Mouse (Mus musculus) lung, adult 2 months (tissue): ENCODE measurements around the gene Zfp81. TPM values are rescaled to one million over a fixed set of nuclear protein-coding genes. Genes with fewer than 3 reads are reported as not detected.
"Not testable (repeated sequence)": the region's sequence is repeated elsewhere in the genome, so short reads cannot be mapped to it uniquely, and the experiment has no call there.

ENCODE experiments used
- DNase-seq: peaks from one replicate; pipeline ENCODE4 v3.0.0; 2022
- H3K4me1 ChIP-seq: fragments of 200-500 bp; 2 replicates; pipeline ENCODE4 v1.6.1; 2011; ENCODE audit warnings: low read length; ENCODE audit not compliant: control insufficient read depth, insufficient read depth
- H3K4me3 ChIP-seq: fragments of 200-500 bp; replicated peaks from 2 replicates; pipeline ENCODE3; 2011; ENCODE audit warnings: low read depth, mild to moderate bottlenecking, control low read depth, low read length; ENCODE audit errors: extremely low read depth
- CTCF ChIP-seq: fragments of 200-500 bp; IDR thresholded peaks from 2 replicates; pipeline ENCODE4 v1.5.1; 2011; ENCODE audit warnings: mild to moderate bottlenecking, low read length, control low read depth; ENCODE audit not compliant: insufficient read depth
- POLR2A ChIP-seq: fragments of 200-500 bp; IDR thresholded peaks from 2 replicates; pipeline ENCODE4 v1.6.1; 2011; ENCODE audit warnings: low read depth, mild to moderate bottlenecking, control low read depth, low read length, borderline replicate concordance; ENCODE audit errors: extremely low read depth
- WGBS: fragments of 180-500 bp; shearing (Covaris S2); methylation state at CpG from one replicate; pipeline ENCODE4 v1.1.7; 2018; 5-methylcytosine and 5-hydroxymethylcytosine counted together
- polyA plus RNA-seq: library from polyadenylated mRNA; depleted of rRNA; stranded (reverse); fragments of >200 nt; gene quantifications from 2 replicates; pipeline ENCODE4 v1.2.3, GENCODE M21; 2012; rRNA removed

Zfp81 gene
- 0.58 and 0.98 TPM in 2 replicates for polyA plus RNA-seq

GRCm38 (mm10) chr17:33358411-33359384 is at the start of gene Zfp81:
Zfp81 (minus strand) TSS chr17:33358878.
- no peaks in the 10 kb centered on the region for H3K4me1 ChIP-seq
- TF ChIP-seq POLR2A (peak; percentile 77; the same call in 1 of the 2 replicates), CTCF (no peak)
- peak within 1 kb of the TSS; percentile 100 for H3K4me3 ChIP-seq
- 4% methylated on average over 47 of the region's 47 CpGs for WGBS
- peak; percentile 78 for DNase-seq

DNA sequence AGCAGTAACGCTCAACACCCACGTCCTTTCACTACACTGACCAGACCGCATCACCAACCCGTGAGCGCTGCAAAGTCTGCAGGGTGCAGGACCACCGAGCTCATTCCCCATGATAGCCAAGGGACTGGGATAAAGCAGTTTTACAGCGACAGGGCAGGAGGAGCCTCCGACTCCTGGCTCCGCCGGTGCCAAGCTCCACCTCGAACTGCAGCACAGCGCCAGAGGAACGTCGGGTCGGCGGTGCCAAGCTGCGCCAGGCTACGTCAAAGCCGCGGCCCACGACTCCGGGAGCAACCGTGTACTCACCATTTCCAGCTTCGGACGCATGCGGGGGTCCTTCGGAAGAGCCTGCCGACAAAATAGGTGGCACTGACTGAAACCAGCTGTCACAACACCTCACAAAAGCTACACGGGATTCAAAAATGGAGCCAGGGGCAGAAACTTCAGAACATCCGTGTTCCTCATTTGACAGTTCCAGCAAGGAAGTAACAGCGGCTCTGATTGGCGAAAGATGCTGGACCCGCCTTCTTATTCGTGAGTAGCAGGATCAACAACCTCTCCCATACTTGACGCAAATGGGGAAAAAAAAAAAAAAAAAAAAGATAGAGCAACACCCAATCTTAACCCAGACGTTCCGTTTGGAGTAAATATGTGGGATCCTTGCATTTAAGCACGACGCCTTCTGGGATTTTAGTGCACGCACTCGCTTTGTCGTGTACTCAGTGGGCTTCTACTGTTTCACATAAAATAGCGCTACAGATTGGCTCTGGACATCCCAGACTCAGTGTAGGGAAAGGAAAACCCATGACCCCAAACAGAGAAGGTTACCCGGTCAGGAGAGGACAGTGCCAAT is 35.7 kb upstream of the Zfp81 start, which contains the start of gene Zfp101:
Gene Zfp101, minus strand, starts transcription at position 460 of the 853 bp plus-strand sequence.
- WGBS = under 1% methylated on average over 44 of the region's 44 CpGs
- Histone ChIP-seq H3K4me1 (no peaks in the 10 kb centered on the region), H3K4me3 (peak within 1 kb of the TSS; percentile 93)
- DNase-seq = peak; percentile 85
- TF ChIP-seq POLR2A = no peak
- TF ChIP-seq CTCF = no peak

GRCm38 (mm10) chr17:33392271-33392670 is 33.6 kb upstream of the Zfp81 start:
- DNase-seq = no peak
- H3K4me1 ChIP-seq = no peaks in the 10 kb centered on the region
- no peak overlapping the region for H3K4me3 ChIP-seq
- TF ChIP-seq POLR2A (no peak), CTCF (no peak)
- WGBS = 95% methylated on average over 5 of the region's 5 CpGs

- Histone ChIP-seq H3K4me1 (no peaks in the 10 kb centered on the region), H3K4me3 (no peak overlapping the region)
- no peak for TF ChIP-seq CTCF
- no peak for TF ChIP-seq POLR2A
- no peak for DNase-seq
Measured at GRCm38 (mm10) chr17:33385705-33386104, 27.0 kb upstream of the Zfp81 start.

GRCm38 (mm10) chr17:33372795-33373194 is 14.1 kb upstream of the Zfp81 start:
- H3K4me3 ChIP-seq = no peak overlapping the region
- H3K4me1 ChIP-seq = no peaks in the 10 kb centered on the region
- no peak for DNase-seq
- WGBS = 89% methylated on average over 3 of the region's 3 CpGs
- TF ChIP-seq CTCF (no peak), POLR2A (no peak)

GRCm38 (mm10) chr17:33352981-33353380 is 5.7 kb downstream of the Zfp81 start:
- TF ChIP-seq POLR2A (no peak), CTCF (no peak)
- no peak overlapping the region for H3K4me3 ChIP-seq
- H3K4me1 ChIP-seq = no peaks in the 10 kb centered on the region
- 86% methylated on average over 1 of the region's 1 CpGs for WGBS
- no peak for DNase-seq

DNA sequence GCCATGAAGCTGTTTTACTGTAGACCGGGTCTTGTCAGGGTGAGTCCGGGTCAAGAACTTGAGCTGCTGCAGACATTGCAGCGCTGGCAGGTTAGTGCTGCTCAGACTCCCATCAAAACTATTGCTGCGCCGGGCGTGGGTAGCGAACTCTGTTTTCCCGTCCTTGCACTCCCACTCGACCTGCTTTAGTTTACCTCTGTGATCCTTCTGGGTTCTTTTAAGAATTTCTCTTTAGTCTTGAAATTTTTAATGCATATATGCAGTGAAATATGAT is 68.9 kb downstream of the Zfp81 start:
- H3K4me1 ChIP-seq, H3K4me3 ChIP-seq, DNase-seq: not testable (repeated sequence)
- WGBS = no CpG with 5 or more reads among the region's 9 CpGs

GRCm38 (mm10) chr17:33289039-33289875 is 69.4 kb downstream of the Zfp81 start, which contains the start of gene Zfp955b:
Zfp955b (plus strand) TSS chr17:33289544.
- H3K4me3 ChIP-seq, H3K4me1 ChIP-seq, DNase-seq: not testable (repeated sequence)
- WGBS = no CpG with 5 or more reads among the region's 25 CpGs

Other genes starting within 250 kb of the Zfp81 start
- gene Morc2b, start 219.2 kb downstream of the Zfp81 start, polyA plus RNA-seq = not detected in 2 replicates
- gene Olfr55, start 190.4 kb downstream of the Zfp81 start, polyA plus RNA-seq = not detected in 2 replicates
- not detected in 2 replicates for gene Olfr239, start 167.6 kb downstream of the Zfp81 start, polyA plus RNA-seq
- gene Olfr1564, start 137.2 kb downstream of the Zfp81 start, polyA plus RNA-seq = not detected in 2 replicates
- 0.54 and 1.4 TPM in 2 replicates for gene Zfp955a, start 103.7 kb downstream of the Zfp81 start, polyA plus RNA-seq
- not detected in 2 replicates for gene Olfr63, start 94.2 kb downstream of the Zfp81 start, polyA plus RNA-seq
- 1.3 and 1.9 TPM in 2 replicates for gene Zfp955b, start 69.3 kb downstream of the Zfp81 start, polyA plus RNA-seq
- gene Zfp101, start 35.8 kb upstream of the Zfp81 start, polyA plus RNA-seq = 1.8 and 2.6 TPM in 2 replicates
- gene Actl9, start 74.0 kb upstream of the Zfp81 start, polyA plus RNA-seq = 0.08 and 0.13 TPM in 2 replicates
- 252 and 259 TPM in 2 replicates for gene Adamts10, start 165.3 kb upstream of the Zfp81 start, polyA plus RNA-seq
- gene Myo1f, start 196.8 kb upstream of the Zfp81 start, polyA plus RNA-seq = 13.2 and 18.6 TPM in 2 replicates